Mouse (Mus musculus) heart, embryonic 15.5 days (tissue): ENCODE data around the gene Lypd4. TPM values are rescaled to one million over a fixed set of nuclear protein-coding genes. Genes with fewer than 3 reads are reported as not detected.
"Not testable (repeated sequence)": the region's sequence is repeated elsewhere in the genome, so short reads cannot be mapped to it uniquely, and the experiment has no call there.

Experiments used
- ATAC-seq: fragments of 200-750 bp; cut with Nextera tagmentation; replicated peaks from 2 replicates; pipeline ENCODE4 v1.8.0; 2017; ENCODE audit warnings: low read depth, moderate TSS enrichment; ENCODE audit not compliant: insufficient number of reproducible peaks, insufficient read depth, low FRiP score
- H3K27ac ChIP-seq: fragments of 300-500 bp; sonication (generic); 2 replicates; pipeline ENCODE4 v1.5.1; 2015; ENCODE audit warnings: mild to moderate bottlenecking, inconsistent platforms
- H3K27me3 ChIP-seq: fragments of 300-500 bp; sonication (generic); 2 replicates; pipeline ENCODE4 v1.6.1; 2015; ENCODE audit warnings: inconsistent platforms
- H3K36me3 ChIP-seq: fragments of 300-500 bp; sonication (generic); 2 replicates; pipeline ENCODE4 v1.6.1; 2015; ENCODE audit warnings: mild to moderate bottlenecking, inconsistent platforms
- H3K4me1 ChIP-seq: fragments of 300-500 bp; sonication (generic); replicated peaks from 2 replicates; pipeline ENCODE4 v1.6.1; 2015; ENCODE audit warnings: inconsistent platforms
- H3K4me2 ChIP-seq: fragments of 300-500 bp; sonication (generic); 2 replicates; pipeline ENCODE4 v1.6.1; 2015; ENCODE audit warnings: inconsistent platforms, mild to moderate bottlenecking, moderate library complexity
- H3K4me3 ChIP-seq: fragments of 300-500 bp; sonication (generic); 2 replicates; pipeline ENCODE4 v1.5.1; 2015; ENCODE audit warnings: mild to moderate bottlenecking, inconsistent platforms
- H3K9ac ChIP-seq: fragments of 300-500 bp; sonication (generic); 2 replicates; pipeline ENCODE4 v1.6.1; 2015; ENCODE audit warnings: mild to moderate bottlenecking, inconsistent platforms
- H3K9me3 ChIP-seq: fragments of 300-500 bp; sonication (generic); replicated peaks from 2 replicates; pipeline ENCODE4 v1.6.1; 2016; ENCODE audit warnings: inconsistent platforms
- WGBS: fragments of 180-500 bp; shearing (Covaris S2); methylation state at CpG from one replicate; pipeline ENCODE4 v1.1.7; 2015; ENCODE audit warnings: mixed read lengths; 5-methylcytosine and 5-hydroxymethylcytosine counted together
- polyA plus RNA-seq: library from polyadenylated mRNA; unstranded; fragments of >200 nt; fragmentation: Nextera tagmentation; extraction: Ambion mirVana; gene quantifications from 2 replicates; pipeline ENCODE4 v1.2.1, GENCODE M21; 2015

Gene Lypd4
- polyA plus RNA-seq, 1 experiment from 2014 or later = not detected

DNA sequence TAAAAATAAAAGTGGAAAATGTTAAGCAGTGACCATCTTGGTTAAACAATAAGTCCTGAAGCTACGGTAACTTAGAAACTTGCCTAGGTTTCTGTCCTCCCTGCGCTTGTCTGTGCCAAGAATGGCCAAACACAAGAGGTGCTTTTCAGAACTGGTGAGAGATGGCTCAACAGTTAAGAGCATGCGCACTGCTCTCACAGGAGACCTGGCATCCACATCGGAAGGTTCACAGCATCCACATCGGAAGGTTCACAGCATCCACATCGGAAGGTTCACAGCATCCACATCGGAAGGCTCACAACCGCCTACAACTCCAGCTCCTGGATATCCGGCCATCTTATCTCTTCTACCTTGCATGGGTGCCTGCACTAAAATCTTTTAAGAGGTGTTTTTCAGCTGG lies 24.6 kb downstream of the Lypd4 start:
- Histone ChIP-seq H3K4me2 (no peak overlapping the region), H3K36me3 (no peaks in the 10 kb centered on the region), H3K9ac (no peak overlapping the region), H3K4me3 (no peak overlapping the region), H3K27me3 (no peaks in the 10 kb centered on the region), H3K27ac (no peak overlapping the region), H3K9me3 (no peaks in the 10 kb centered on the region), H3K4me1 (no peaks in the 10 kb centered on the region)
- 77% methylated on average over 9 of the region's 9 CpGs for WGBS
- ATAC-seq = no peak

DNA sequence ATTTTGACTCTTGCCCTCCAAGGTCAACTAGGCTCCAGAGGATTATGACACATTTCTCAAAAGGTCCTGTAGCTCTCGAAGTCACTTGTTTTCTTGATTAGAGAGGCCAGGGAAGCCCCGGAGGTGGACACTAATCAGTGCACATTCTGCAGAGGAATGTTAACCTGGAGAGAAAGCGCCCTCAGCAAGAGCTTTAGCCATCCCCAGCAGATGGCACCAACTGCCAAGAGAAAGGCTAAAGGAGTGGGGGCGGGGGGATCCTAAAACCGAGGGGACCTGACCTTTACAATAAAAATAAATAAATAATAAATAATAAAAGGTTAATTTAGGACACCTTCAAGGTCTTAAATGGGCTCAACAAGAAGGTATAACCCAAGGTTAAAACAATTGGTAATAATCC lies 25.6 kb downstream of the Lypd4 start:
- H3K4me3 ChIP-seq = no peak overlapping the region
- no peak for ATAC-seq
- WGBS = 33% methylated on average over 5 of the region's 5 CpGs
- no peaks in the 10 kb centered on the region for H3K27me3 ChIP-seq
- no peaks in the 10 kb centered on the region for H3K9me3 ChIP-seq
- no peaks in the 10 kb centered on the region for H3K36me3 ChIP-seq
- H3K4me1 ChIP-seq = no peaks in the 10 kb centered on the region
- H3K9ac ChIP-seq = no peak overlapping the region
- no peak overlapping the region for H3K4me2 ChIP-seq
- no peak overlapping the region for H3K27ac ChIP-seq

DNA sequence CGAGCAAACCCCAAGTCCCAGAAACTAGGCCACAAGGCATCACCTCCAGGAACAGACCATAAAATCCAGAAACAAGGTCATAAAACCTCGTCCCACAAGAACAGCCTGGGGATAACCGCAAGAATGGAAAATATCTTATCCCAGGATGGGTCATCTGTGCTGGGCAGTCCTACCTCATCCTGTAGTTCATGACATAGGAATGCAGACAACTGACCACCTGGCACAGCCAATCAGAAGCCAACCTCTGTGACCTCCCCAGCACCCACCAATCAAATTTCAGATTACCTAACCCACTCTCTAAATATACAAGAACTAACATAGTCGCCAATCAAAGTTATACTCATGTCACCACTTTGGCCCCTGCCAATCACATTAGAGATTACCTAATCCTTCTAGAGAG lies 28.7 kb downstream of the Lypd4 start:
- H3K36me3 ChIP-seq = no peaks in the 10 kb centered on the region
- H3K9me3 ChIP-seq = no peaks in the 10 kb centered on the region
- no peak overlapping the region for H3K9ac ChIP-seq
- 72% methylated on average over 4 of the region's 4 CpGs for WGBS
- ATAC-seq = no peak
- H3K4me2 ChIP-seq = no peak overlapping the region
- no peak overlapping the region for H3K4me3 ChIP-seq
- H3K4me1 ChIP-seq = no peaks in the 10 kb centered on the region
- no peak overlapping the region for H3K27ac ChIP-seq
- H3K27me3 ChIP-seq = no peaks in the 10 kb centered on the region

DNA sequence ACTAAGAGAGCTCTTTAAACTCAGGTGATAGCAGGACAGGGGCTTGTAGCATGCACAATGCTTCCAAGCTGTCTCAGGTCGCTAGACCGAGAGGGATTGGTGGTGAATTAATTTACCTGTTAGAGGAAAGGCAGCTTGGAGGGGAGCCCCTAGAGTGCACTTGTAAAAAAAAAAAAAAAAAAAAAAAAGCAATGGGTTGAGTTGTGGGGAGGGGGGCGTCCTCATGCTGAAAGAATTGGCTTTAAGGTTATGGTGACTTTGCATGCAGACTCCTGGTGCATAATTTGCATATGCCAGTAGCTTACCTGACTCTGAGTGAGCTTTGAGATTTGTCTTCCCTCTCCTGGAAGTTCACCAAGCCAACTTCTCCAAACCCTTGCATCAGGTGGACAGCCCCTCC lies 29.4 kb downstream of the Lypd4 start:
- Histone ChIP-seq H3K27ac (no peak overlapping the region), H3K4me1 (no peaks in the 10 kb centered on the region), H3K9me3 (no peaks in the 10 kb centered on the region), H3K4me3 (no peak overlapping the region), H3K27me3 (no peaks in the 10 kb centered on the region), H3K36me3 (no peaks in the 10 kb centered on the region), H3K4me2 (no peak overlapping the region), H3K9ac (no peak overlapping the region)
- WGBS = 48% methylated on average over 3 of the region's 3 CpGs
- no peak for ATAC-seq

DNA sequence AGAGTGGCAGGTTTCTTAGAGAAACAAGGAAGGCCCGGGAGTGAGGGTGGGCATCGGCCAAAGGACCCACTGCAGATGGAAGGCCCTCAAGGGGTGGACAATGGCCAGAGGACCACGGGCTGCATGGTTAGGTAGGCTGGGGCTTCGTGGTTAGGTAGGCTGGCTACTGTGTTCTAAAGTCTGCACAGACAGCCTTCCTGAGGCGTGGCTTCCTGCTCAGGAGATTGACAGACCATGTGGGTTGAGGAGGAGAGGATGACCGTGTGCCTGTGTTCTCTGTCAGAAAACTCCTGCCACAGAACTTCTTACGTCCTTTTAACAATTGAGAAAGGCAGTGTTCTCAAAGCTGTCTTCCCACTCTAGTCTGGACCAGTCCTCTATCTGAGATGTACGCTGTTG lies 30.3 kb downstream of the Lypd4 start:
- H3K4me3 ChIP-seq = no peak overlapping the region
- H3K4me2 ChIP-seq = no peak overlapping the region
- H3K9ac ChIP-seq = no peak overlapping the region
- WGBS = 64% methylated on average over 8 of the region's 8 CpGs
- no peak overlapping the region for H3K27ac ChIP-seq
- no peaks in the 10 kb centered on the region for H3K36me3 ChIP-seq
- H3K9me3 ChIP-seq = no peaks in the 10 kb centered on the region
- no peak for ATAC-seq
- H3K27me3 ChIP-seq = no peaks in the 10 kb centered on the region
- H3K4me1 ChIP-seq = no peaks in the 10 kb centered on the region

DNA sequence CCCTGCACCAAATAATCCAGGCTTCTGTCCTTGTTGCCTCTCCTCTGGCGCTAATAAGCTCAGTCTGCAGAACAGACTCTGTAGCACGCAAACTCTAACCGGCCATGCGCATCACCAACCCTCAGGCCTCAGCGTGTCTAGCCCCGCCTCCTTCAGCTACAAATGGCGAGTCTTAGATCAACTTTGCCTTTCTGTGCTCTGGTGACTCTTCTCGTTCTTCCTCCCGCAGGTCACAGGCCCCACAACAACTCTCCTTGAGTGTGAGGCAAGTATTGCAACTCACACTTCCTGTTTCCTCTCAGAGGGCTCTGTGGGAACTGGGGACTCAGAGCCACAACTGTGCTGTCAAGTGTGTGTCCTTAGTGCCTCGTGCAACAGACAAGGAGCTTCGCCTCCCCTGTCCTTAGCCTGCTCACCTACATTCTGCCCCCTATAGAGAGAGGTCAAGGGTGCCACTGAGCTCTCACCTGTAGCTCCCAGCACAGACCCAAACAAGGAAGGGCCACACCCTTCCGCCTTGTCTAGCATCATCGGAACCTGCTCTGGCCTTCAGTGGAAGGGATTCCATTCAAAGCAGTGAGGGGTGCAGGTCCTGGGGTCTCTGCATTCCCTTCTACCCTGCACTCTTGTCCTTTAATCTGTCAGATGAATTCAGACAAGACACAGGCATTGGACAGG lies 30.9 kb downstream of the Lypd4 start:
- not testable (repeated sequence) for H3K4me3 ChIP-seq, H3K27me3 ChIP-seq, H3K36me3 ChIP-seq, H3K27ac ChIP-seq, H3K9me3 ChIP-seq, H3K4me1 ChIP-seq, H3K4me2 ChIP-seq, ATAC-seq, H3K9ac ChIP-seq
- 55% methylated on average over 13 of the region's 13 CpGs for WGBS

DNA sequence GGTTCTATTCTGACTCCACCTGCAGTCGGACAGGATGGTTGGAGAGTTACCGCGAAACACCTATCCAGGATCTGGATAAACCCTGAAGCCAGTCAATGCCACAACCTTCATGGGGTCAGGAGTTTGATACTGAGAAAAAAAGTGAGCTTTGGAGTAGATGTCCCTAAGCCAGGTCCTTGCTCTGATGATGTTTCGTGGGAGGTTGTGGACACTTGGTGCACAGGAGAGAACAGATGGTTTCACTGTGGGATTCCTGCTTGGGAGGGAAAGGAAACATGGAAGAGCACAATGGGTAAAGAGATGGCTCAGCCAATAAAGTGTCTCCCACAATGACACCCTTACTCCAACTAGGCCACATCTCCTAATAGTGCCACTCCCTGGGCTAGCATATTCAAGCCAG lies 42.6 kb downstream of the Lypd4 start:
- no peak overlapping the region for H3K4me2 ChIP-seq
- 84% methylated on average over 4 of the region's 4 CpGs for WGBS
- H3K4me1 ChIP-seq = no peaks in the 10 kb centered on the region
- H3K4me3 ChIP-seq = no peak overlapping the region
- no peaks in the 10 kb centered on the region for H3K9me3 ChIP-seq
- no peaks in the 10 kb centered on the region for H3K36me3 ChIP-seq
- H3K9ac ChIP-seq = no peak overlapping the region
- no peak for ATAC-seq
- no peak overlapping the region for H3K27ac ChIP-seq
- H3K27me3 ChIP-seq = no peaks in the 10 kb centered on the region

DNA sequence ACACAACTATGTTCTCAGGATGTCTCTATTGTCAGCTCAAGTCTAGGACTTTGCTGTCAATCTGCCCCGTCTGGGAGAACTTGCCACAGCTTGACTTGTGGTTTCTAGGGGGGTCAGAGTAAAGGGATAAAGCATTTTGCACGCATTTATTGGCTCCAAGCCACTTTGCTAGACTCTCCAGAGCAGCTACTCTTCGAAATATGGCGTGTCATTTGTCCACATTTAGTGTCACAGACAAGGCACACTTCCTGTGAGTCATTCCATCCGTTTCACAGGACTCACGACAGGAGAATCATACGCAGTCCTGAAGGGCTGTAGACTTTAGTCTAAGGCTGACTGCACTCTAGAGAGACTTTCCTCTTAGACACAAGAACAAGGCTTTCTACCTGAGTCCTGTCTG lies 45.3 kb downstream of the Lypd4 start:
- Histone ChIP-seq H3K4me1 (no peaks in the 10 kb centered on the region), H3K27ac (no peak overlapping the region), H3K9ac (no peak overlapping the region), H3K27me3 (no peaks in the 10 kb centered on the region), H3K4me2 (no peak overlapping the region), H3K9me3 (no peaks in the 10 kb centered on the region), H3K36me3 (no peaks in the 10 kb centered on the region), H3K4me3 (no peak overlapping the region)
- ATAC-seq = no peak
- 44% methylated on average over 7 of the region's 7 CpGs for WGBS

DNA sequence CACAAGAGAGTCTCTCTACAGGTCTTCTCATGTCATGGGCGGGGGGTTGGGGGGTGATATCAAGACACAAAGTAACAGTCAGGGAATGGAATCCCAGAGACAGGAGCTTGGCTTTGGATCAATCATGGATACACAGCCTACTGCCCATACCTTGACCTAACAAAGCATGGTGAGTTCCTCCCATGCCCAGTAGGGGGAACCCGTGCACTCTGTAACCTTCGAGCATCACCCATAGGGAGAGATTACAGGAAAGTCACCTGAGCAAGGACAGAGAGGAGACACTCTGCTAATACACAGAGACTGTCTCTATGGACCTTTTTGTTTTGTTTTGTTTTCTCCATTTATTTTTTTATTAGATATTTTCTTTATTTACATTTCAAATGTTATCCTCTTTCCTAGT lies 52.2 kb downstream of the Lypd4 start:
- H3K4me2 ChIP-seq = no peak overlapping the region
- WGBS = 2% methylated on average over 3 of the region's 3 CpGs
- H3K27ac ChIP-seq = no peak overlapping the region
- H3K9me3 ChIP-seq = no peaks in the 10 kb centered on the region
- H3K9ac ChIP-seq = no peak overlapping the region
- H3K4me1 ChIP-seq = no peaks in the 10 kb centered on the region
- H3K36me3 ChIP-seq = no peaks in the 10 kb centered on the region
- 0 out of 2 replicates have a peak, but pooled peaks have one; percentile 10 for ATAC-seq
- H3K27me3 ChIP-seq = no peaks in the 10 kb centered on the region
- no peak overlapping the region for H3K4me3 ChIP-seq

Other genes starting within 250 kb of the Lypd4 start
- 0.10 and 0.43 TPM in 2 replicates for gene Lypd3, start 233.4 kb downstream of the Lypd4 start, polyA plus RNA-seq
- gene Tex101, start 193.3 kb downstream of the Lypd4 start, polyA plus RNA-seq = not detected in 2 replicates
- gene BC049730, start 160.7 kb downstream of the Lypd4 start, polyA plus RNA-seq = not detected in 2 replicates
- gene Gm4763, start 143.0 kb downstream of the Lypd4 start, polyA plus RNA-seq = not detected in 2 replicates
- gene Cd177, start 109.6 kb downstream of the Lypd4 start, polyA plus RNA-seq = 0.13 and 0.27 TPM in 2 replicates
- 0.20 TPM in 1 of 2 replicates, not detected in the other for gene Ceacam10, start 92.7 kb downstream of the Lypd4 start, polyA plus RNA-seq
- gene Gm9844, start 7.7 kb downstream of the Lypd4 start, polyA plus RNA-seq = 7.4 and 8.9 TPM in 2 replicates
- gene Dmrtc2, start 116 bp upstream of the Lypd4 start, polyA plus RNA-seq = not detected in 2 replicates
- gene Rps19, start 14.4 kb upstream of the Lypd4 start, polyA plus RNA-seq = 1,190 and 1,237 TPM in 2 replicates
- gene Cd79a, start 27.4 kb upstream of the Lypd4 start, polyA plus RNA-seq = 0.15 and 0.21 TPM in 2 replicates
- 59.2 and 92.5 TPM in 2 replicates for gene Arhgef1, start 33.0 kb upstream of the Lypd4 start, polyA plus RNA-seq
- not detected in 2 replicates for gene Gm4881, start 74.6 kb upstream of the Lypd4 start, polyA plus RNA-seq
- gene Rabac1, start 102.8 kb upstream of the Lypd4 start, polyA plus RNA-seq = 211 and 225 TPM in 2 replicates
- 0.54 and 1.9 TPM in 2 replicates for gene Atp1a3, start 136.0 kb upstream of the Lypd4 start, polyA plus RNA-seq
- 2.4 and 4.4 TPM in 2 replicates for gene Grik5, start 202.4 kb upstream of the Lypd4 start, polyA plus RNA-seq
- gene Zfp574, start 202.6 kb upstream of the Lypd4 start, polyA plus RNA-seq = 15.4 and 23.0 TPM in 2 replicates